Mouse (Mus musculus): ENCODE measurements around the gene Gprc6a.

Gene Gprc6a

DNA sequence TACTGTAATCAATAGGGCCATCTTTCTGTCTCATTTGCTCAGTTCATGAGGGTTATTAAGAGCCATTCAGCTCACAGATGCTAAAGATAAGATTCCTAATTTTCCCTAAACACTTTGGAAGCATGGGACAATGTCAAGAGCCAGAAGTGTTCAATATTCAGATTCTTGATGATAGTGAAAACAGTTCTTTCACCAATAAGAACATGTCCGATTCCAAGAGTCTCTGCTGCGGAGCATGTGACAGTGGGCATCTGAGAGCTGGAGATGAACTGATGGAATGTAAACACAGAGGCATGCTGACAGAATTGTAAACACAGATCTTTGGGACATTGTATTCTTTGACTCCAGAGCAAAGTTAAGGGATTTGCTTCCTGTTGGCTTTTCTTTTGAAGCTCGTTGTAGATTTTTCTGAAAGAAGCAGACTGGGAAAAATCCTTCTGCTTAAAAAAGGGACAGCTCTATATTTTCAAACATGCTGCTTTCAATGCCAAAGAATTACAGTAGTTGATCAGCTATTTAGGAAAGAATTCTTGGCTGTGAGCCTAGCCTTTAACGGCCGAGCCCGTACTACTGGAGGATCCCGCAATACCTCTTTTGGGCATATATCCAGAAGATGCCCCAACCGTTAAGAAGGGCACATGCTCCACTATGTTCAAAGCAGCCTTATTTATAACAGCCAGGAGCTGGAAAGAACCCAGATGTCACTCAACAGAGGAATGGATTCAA lies at the start of gene Gprc6a:
Gprc6a (minus strand) TSS at position 51 of the 726 bp plus-strand sequence.
- DNase-seq (ENCODE audit: low read depth in 2 of 2, low spot score in 2 of 2), result no peak

GRCm38 (mm10) chr10:51678251-51678639 lies 47.0 kb upstream of the Gprc6a start:
- no peak for DNase-seq (ENCODE audit: low read depth in 2 of 2, low spot score in 2 of 2)

- DNase-seq (ENCODE audit: low read depth in 2 of 2, low spot score in 2 of 2), result no peak
These were observed 46.4 kb upstream of the Gprc6a start, which contains the start of gene Rfx6 for GRCm38 (mm10) chr10:51677548-51678250. Gene Rfx6, plus strand, starts transcription at chr10:51677756.

- DNase-seq (ENCODE audit: low read depth in 2 of 2, low spot score in 2 of 2), result no peak
These were observed 41.0 kb upstream of the Gprc6a start for GRCm38 (mm10) chr10:51672082-51672779.

DNA sequence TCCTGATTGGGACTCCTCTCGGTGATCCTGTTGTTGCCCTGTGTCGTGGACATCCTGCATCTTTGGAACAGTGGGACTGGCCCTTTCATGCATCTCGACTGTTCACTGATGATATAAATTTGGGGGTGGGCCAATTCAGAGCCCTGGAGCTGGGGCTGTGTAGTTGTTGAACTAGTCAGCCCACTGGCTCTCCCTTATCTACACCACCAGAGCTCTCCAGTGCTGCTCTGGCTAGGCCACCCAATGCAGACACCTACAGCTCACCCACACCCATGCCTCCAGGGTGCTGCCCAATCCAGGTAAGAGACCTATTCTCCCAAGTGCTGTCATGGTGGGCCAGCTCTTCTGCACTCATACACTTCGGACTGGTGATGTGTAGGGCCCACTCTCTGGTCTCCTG lies 40.3 kb upstream of the Gprc6a start:
- DNase-seq (ENCODE audit: low read depth in 2 of 2, low spot score in 2 of 2), result no peak

DNA sequence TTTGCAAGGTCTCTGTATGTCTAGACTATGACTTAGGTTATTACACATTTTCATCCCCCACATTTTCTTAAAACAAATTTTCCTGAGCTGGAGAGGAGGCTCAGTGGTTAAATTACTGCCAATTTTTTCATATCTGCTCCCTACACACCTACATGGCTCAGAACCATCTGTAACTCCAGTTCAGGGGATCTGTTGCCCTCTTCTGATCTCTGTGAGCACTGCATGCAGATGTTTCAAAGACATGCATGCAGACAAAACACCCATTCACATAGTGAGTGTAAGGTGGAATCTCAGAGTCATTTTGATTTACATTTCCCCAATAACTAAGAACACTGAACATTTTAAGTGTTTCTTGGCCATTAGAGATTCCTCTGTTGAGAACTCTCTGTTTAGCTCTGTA lies 38.1 kb upstream of the Gprc6a start:
- no peak for DNase-seq (ENCODE audit: low read depth in 2 of 2, low spot score in 2 of 2)

DNA sequence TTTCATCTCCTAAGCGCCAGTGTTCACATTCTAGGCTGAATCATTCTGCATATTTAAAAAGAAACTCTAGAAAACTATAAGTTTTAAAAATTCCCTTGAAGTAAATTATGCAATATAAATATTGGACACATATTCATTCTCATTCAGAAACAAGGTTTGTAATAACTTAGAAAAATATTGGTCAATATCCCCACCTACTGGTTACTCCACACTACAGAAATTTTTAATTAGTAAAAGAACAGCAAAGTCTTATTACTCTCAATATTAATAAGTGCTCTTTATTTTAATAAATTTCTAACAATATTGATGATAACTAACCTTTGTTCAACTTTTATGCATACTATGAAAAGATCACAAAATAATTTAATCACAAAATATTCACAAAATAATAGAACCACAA lies 26.1 kb upstream of the Gprc6a start:
- no peak for DNase-seq (ENCODE audit: low read depth in 2 of 2, low spot score in 2 of 2)

GRCm38 (mm10) chr10:51649506-51650221 lies 18.4 kb upstream of the Gprc6a start:
- DNase-seq (ENCODE audit: low read depth in 2 of 2, low spot score in 2 of 2), result no peak

DNA sequence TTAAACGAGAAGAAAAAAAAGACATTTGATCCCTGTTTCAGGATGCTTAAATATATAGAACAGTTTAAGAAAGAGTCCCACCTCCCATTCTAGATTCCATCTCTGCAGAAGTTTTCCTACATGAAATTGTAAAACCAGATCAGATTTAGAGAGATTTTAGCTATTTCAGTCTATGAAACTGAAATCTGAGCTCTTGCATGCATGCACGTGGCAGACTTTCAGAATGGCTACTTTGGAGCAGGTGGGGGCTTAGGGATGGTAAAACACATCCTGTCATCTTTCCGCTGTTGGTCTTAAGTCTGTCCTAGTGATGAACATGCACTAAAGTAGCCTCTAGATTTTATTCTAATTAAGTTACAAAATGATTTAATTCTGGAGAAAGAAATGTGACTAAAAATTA lies 10.1 kb downstream of the Gprc6a start:
- no peak for DNase-seq (ENCODE audit: low read depth in 2 of 2, low spot score in 2 of 2)

- DNase-seq (ENCODE audit: low read depth in 2 of 2, low spot score in 2 of 2), result no peak
These were observed 11.1 kb downstream of the Gprc6a start for GRCm38 (mm10) chr10:51620126-51620525.

DNA sequence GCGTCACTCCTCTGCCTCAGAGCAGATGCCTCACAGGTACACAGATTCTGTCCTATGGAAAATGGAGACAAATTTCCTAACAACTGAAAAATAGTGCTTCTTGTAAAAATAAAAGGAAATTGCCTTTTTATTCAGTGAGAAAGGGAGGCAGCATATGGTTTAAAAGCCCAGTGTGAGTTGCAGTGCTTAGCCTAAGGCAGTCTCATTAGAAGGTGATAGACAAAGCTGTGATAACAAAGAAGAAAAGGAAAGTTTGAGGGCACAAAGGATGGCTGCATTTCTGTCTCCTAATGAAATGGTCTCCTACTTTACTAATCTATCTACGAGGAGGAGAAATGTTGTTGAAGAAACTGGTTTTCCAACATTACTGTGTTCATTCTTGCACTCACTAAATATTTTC lies 12.7 kb downstream of the Gprc6a start:
- DNase-seq (ENCODE audit: low read depth in 2 of 2, low spot score in 2 of 2), result no peak

- no peak for DNase-seq (ENCODE audit: low read depth in 2 of 2, low spot score in 2 of 2)
These were observed 16.3 kb downstream of the Gprc6a start for GRCm38 (mm10) chr10:51614826-51615590.

- no peak for DNase-seq (ENCODE audit: low read depth in 2 of 2, low spot score in 2 of 2)
These were observed 17.8 kb downstream of the Gprc6a start for GRCm38 (mm10) chr10:51613421-51613820.

DNA sequence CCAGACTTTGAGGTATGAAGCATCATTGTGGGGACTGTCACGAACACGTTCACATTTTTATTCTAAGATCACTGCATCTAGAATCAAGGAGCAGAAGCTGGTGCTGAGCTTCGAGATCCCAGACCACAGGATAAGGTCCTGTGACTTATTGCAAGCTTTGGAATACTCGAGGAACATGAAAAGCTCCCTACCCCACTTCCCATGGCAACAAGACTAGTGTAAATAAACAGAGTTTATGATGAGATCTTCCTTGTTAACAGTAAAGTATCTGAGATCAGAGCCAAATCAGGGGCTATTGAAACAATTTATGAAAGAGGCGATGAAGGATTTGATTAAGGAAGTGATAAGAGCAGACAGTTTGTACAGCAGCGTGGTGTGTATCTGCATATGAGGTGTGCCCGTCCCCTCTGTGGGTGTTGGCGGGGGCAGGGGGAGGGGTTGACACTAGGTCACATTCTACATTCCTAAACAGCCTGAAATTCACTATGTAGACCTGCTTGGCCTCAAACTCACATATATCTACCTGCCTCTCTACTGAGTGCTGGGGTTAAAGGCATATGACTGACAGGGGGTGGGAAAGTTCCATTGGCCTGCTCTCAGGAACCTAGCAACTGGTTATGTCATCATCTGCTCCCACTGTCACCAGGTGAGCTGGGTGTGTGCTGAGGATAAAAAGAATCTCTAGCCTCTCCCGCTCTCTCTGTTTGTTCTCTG lies 19.1 kb downstream of the Gprc6a start:
- no peak for DNase-seq (ENCODE audit: low read depth in 2 of 2, low spot score in 2 of 2)

DNA sequence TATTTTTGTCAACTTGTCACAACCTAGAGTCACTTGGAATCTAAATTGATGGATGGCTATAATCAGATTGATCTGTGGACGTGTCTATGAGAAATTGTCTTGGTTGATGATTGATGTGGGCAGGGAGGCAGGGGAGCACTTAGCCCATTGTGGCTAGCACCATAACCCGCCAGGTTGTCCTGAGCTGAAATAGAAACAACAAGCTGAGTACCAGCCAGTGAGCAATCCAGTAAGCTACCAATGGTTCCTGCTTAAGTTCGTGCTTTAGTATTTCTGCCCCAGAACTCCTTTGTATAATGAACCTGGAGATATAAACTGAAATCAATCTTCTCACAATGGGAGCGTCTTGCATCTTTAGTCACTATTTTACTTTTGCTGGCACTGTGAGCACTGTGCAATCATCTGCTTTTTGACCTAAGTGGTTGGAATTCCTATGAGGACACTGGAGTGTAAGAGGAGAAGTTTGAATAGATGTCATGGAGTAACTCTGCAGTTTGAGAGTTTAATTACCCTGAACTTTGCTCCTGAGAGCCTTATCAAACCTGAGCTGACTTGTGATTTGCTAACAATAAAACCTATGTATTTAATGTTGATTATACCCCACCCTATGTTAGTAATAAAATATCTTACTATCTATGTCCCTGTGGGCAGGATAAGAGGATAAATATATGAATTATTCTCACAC lies 21.4 kb downstream of the Gprc6a start:
- no peak for DNase-seq (ENCODE audit: low read depth in 2 of 2, low spot score in 2 of 2)

DNA sequence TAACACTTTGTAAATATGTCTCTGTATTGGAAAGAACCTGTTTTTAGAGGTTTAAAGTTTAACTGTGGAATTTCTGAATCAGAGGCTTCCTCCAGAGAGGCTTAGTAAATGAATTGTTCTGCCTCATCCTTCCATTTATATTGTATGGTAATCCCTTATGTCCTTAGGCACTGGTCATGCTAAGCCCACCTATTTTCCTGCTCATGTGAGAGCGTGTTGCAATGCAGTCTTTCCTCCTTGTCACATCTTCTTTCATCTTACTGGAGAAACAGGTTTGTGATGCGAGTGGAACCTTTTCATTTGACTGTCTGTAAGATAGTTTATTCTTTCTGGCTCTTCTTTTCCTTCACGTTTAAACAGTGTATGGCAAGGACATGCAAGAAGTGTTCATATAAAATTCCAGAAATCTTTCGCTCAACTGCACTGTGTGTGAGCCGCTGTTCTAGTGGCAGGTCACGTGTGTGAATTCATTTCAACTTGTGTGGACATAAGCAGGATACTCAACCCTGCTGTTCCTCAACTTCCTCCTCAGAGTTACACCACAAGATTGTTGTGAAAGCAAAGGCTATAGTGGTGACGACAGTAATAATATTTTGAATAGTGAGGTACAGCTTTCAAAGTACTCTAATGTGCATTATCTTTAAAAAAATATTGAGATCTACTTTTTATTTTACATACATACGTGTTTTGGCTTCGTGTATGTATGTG lies 34.2 kb downstream of the Gprc6a start:
- DNase-seq (ENCODE audit: low read depth in 2 of 2, low spot score in 2 of 2), result no peak

GRCm38 (mm10) chr10:51595001-51595931 lies 36.0 kb downstream of the Gprc6a start:
- DNase-seq (ENCODE audit: low read depth in 2 of 2, low spot score in 2 of 2), result no peak

GRCm38 (mm10) chr10:51591574-51591973 lies 39.7 kb downstream of the Gprc6a start:
- DNase-seq (ENCODE audit: low read depth in 2 of 2, low spot score in 2 of 2), result no peak
